Mouse (Mus musculus): Measurements from ENCODE around the gene Ergic1. TPM values are rescaled to one million over a fixed set of nuclear protein-coding genes. Genes with fewer than 3 reads are reported as not detected.

Ergic1 gene
- polyA plus RNA-seq, 1 experiment = 35.7 TPM

DNA sequence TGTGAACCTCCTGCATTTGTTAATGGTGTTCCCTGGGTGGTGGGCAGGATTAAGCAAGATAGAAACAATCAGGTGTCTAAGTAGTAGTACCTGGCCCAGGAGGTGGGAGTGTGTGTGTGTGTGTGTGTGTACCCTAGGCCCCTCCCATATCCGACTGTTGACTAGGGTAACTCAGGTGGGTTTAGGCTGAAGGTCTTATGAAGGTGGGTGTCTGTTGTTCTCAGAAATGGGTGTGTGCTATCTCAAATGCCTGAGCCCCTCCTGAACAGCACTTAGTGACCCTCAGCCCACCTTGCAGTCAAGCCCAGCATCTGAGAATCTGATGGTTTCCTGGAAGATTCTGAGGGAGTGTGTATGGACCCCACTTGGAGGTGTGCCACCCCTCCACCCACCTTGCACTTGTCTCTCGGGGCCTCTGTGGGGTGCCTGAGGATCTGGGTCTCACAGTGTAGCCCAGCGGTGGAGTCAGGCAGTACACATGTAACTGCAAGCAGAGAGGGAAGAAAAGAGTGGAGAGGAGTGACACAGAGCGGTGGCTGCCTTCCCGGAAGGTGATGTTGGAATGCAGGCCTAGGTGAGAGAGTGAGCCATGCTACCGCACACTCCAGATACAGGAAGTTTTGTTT is 35.7 kb downstream of the Ergic1 start:
- TF ChIP-seq GATA1 (IDR thresholded peaks at IDR 0.05; ENCODE audit: low read length) = no peak

- no peak for TF ChIP-seq GATA1 (IDR thresholded peaks at IDR 0.05; ENCODE audit: low read length)
Observed at GRCm38 (mm10) chr17:26598845-26599244, 37.6 kb downstream of the Ergic1 start.

DNA sequence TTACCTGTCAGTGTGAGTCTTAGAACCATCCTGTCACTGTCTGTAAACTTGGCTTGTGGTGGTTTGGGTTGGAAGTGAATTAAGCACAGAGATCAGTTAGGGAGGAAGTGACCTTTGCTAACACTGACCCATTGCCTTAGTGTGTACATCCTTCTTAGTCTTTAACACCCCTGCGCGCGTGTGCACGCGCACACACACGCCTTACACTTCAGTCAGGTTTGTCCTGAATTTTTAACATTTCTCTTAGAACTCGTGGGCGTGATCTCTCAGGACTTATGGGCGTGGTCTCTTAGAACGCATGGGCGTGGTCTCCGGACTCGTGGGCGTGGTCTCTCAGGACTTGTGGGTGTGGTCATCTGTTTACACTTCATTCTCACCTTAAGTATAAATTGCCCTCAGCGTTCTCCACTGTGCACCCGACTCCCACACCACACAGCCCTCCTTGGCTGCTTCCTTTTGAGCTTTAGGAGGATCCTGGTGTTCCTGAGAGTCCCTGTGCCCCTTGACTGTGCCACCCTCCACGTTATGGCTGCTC is 39.7 kb downstream of the Ergic1 start:
- no peak for TF ChIP-seq GATA1 (IDR thresholded peaks at IDR 0.05; ENCODE audit: low read length)

- TF ChIP-seq GATA1 (IDR thresholded peaks at IDR 0.05; ENCODE audit: low read length) = no peak
Observed at GRCm38 (mm10) chr17:26601514-26601913, 40.2 kb downstream of the Ergic1 start.

DNA sequence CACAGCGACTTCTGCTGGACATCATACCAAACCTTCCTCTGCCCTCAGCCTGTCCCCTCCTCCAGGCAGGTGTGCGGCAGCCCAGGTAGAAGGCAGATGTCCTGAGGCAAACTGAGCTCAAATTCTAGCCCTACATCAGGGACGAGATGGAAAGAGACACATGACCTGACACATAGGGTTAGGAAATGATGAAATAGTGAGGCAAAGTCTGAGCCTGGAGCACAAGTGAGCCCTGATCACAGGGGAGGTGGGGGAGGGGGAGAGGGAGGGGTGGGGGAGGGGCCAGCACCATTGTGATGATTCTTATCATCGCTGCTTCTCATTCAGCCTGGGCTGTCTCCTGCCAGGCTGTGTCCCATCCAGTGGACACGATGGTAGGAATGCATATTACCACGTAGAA is 40.6 kb downstream of the Ergic1 start:
- TF ChIP-seq GATA1 (IDR thresholded peaks at IDR 0.05; ENCODE audit: low read length) = no peak

GRCm38 (mm10) chr17:26602371-26602885 is 41.1 kb downstream of the Ergic1 start:
- TF ChIP-seq GATA1 (IDR thresholded peaks at IDR 0.05; ENCODE audit: low read length) = no peak

DNA sequence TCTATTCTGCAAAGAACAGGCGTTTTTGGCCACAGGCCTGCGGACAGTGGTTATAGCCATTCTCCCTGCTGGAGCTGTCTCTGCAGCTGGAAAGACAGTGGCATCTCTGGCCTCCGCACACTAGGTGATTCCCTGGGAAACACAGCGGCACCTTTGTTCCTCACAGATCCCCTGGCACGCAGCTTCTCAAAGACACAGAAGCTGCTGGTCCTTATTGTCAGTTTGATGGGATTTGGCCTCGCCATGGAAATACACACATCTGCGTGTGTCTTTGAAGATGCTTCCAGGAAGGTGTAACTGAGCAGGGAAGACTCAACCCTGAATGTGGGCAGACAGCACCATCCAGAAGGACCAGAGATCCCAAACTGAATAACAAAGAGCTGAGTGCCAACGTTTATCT is 42.0 kb downstream of the Ergic1 start:
- no peak for TF ChIP-seq GATA1 (IDR thresholded peaks at IDR 0.05; ENCODE audit: low read length)

DNA sequence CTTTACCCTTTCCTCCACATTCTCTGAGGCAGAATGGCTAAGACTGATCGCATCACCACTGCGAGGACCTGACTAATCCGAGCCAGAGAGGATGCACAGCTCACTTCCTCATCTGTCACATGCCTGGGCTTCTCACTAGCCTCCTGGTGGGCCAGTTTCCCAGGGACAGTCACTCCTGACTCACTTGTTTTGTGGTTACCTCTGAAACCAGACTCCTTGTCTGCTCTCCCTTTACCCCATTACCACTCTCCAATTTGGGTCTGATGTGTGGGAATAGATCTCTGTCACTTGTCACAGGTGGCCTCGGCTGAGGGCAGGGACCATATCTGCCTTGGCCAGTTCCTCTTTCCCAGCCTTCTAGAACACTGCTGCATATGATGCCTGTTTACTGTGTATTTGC is 44.3 kb downstream of the Ergic1 start:
- no peak for TF ChIP-seq GATA1 (IDR thresholded peaks at IDR 0.05; ENCODE audit: low read length)

- no peak for TF ChIP-seq GATA1 (IDR thresholded peaks at IDR 0.05; ENCODE audit: low read length)
Observed at GRCm38 (mm10) chr17:26606516-26606915, 45.2 kb downstream of the Ergic1 start.

DNA sequence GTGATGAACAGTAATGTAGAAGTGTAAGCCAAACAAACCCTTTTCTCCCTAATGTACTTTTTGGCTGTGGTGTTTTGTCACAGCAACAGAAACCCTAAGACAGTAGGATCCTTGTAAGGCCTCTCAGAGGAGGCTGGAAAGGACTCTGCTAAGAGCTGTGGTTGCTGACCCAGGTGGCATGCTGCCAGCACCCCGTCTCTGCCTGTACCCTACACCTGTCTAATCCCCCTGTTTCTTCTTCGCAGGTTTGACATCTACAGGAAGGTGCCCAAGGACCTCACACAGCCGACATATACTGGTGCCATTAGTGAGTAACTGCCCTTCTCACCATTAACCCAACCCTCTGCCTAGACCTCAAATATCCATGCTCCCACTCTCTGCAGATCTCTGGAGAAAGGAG is 47.1 kb downstream of the Ergic1 start:
- no peak for TF ChIP-seq GATA1 (IDR thresholded peaks at IDR 0.05; ENCODE audit: low read length)

GRCm38 (mm10) chr17:26608877-26609276 is 47.6 kb downstream of the Ergic1 start:
- TF ChIP-seq GATA1 (IDR thresholded peaks at IDR 0.05; ENCODE audit: low read length) = no peak

DNA sequence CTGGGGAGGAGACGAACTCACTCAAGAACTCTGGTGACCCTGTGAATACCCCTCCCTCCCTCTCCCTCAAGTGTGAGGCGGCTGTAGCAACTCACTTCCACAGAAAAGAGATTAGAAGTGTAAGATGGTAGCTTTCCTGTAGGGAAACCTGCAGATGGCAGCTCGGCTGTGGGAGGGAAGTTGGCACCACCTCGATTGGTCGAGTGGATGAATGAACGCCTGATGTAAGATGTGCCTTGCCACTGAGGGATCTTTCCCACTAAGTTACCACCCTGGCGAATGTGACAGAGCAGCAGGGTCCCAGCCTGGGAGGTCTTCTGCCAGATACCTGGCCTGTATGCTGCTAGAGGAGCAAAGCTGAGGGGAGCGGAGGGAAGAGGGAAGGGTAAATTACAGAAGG is 48.5 kb downstream of the Ergic1 start:
- no peak for TF ChIP-seq GATA1 (IDR thresholded peaks at IDR 0.05; ENCODE audit: low read length)

GRCm38 (mm10) chr17:26611328-26611727 is 50.0 kb downstream of the Ergic1 start:
- TF ChIP-seq GATA1 (IDR thresholded peaks at IDR 0.05; ENCODE audit: low read length) = no peak

GRCm38 (mm10) chr17:26611918-26612317 is 50.6 kb downstream of the Ergic1 start:
- no peak for TF ChIP-seq GATA1 (IDR thresholded peaks at IDR 0.05; ENCODE audit: low read length)

DNA sequence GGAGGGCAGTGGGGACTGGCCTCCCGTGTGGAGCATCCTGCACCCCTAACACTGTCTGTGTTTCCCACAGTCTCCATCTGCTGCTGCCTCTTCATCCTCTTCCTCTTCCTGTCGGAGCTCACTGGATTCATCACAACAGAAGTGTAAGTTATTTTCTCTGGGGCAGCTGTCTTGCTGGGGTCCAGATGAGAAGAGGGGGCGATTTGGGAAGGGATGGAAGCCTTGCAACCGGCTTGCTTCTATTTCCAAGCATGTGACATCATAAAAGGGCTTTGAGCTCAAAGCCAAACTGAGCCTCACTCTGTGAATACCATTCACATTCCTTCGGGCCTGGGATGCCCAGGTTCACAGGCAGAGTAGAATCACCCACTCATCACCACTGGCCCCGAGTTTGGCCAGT is 53.0 kb downstream of the Ergic1 start:
- TF ChIP-seq GATA1 (IDR thresholded peaks at IDR 0.05; ENCODE audit: low read length) = no peak

DNA sequence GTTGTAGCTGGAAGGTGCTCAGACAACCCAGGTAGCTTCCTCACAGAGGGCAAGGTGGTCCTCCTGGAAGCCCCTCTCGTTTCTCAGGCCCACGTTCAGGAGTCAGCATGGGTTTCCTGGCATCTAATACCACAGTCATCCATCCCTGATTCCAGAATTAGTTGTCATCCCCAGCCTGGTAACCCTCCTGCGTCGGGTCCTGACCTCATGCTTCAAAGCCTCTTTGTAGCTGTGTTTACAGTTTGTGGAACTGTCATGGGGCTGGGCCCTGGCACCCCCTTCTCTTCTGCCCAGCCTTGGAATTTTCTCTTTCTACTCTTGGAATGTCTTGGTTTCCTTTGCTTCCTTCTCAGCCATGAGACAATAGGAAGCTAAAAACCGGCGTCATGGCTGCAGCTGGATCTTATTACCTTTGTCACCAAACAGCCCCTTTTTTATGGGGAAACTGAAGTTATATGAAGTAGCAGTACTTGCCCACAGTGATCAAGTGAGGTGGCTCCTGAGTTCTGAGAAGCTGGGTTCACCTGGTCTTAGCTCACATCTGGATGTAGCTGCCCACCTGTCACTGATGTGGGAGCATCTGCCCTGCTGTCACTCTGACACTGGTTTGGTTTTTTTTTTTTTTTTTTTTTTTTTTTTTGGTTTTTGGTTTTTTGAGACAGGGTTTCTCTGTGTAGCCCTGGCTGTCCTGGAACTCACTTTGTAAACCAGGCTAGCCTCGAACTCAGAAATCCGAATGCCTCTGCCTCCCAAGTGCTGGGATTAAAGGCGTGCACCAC is 53.6 kb downstream of the Ergic1 start:
- TF ChIP-seq GATA1 (IDR thresholded peaks at IDR 0.05; ENCODE audit: low read length) = no peak

GRCm38 (mm10) chr17:26616696-26617095 is 55.4 kb downstream of the Ergic1 start:
- TF ChIP-seq GATA1 (IDR thresholded peaks at IDR 0.05; ENCODE audit: low read length) = no peak
